Mouse (Mus musculus): ENCODE measurements around the gene Zmynd10.
A peak's percentile ranks its signal among the peaks of the same experiment; 100 is the strongest.
"Not testable (repeated sequence)": the region's sequence is repeated elsewhere in the genome, so short reads cannot be mapped to it uniquely, and the experiment has no call there.

Zmynd10 gene

GRCm38 (mm10) chr9:107555701-107556100, 8.6 kb downstream of the Zmynd10 start:
- no peak for DNase-seq (ENCODE audit: low spot score in 2 of 2)

- DNase-seq (ENCODE audit: low spot score in 2 of 2) = no peak
Observed at GRCm38 (mm10) chr9:107556346-107556745, 9.2 kb downstream of the Zmynd10 start.

DNA sequence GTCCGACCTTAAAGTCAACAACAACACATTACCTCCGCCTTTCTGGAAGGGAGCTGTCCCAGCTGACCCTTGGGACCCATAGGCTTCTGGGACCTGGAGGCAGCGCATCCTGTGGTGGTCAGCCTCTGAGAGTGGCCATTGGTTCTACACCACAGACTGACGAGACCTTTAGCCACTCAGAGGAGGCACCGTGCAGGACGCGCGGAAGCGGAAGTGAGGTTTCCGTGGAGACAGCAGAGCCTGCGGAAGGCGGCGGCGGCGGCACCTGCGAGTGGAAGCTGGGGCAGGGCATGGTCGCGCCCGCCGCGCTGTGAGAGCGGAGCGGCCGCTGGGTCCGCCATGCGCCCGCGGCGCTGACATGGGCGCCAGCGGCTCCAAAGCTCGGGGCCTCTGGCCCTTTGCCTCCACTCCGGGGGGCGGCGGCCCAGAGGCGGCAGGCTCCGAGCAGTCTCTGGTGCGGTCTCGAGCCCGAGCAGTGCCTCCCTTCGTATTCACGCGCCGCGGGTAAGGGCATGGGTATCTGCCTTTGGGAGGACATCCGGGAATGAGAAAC, 16.0 kb downstream of the Zmynd10 start, which contains the start of gene Tusc2:
Gene Tusc2, plus strand, starts transcription at position 227 of the 553 bp plus-strand sequence.
- peak; percentile 89 to 93 for DNase-seq (ENCODE audit: low spot score in 2 of 2)

GRCm38 (mm10) chr9:107565556-107565955, 18.5 kb downstream of the Zmynd10 start:
- DNase-seq (ENCODE audit: low spot score in 2 of 2) = not testable (repeated sequence)

DNA sequence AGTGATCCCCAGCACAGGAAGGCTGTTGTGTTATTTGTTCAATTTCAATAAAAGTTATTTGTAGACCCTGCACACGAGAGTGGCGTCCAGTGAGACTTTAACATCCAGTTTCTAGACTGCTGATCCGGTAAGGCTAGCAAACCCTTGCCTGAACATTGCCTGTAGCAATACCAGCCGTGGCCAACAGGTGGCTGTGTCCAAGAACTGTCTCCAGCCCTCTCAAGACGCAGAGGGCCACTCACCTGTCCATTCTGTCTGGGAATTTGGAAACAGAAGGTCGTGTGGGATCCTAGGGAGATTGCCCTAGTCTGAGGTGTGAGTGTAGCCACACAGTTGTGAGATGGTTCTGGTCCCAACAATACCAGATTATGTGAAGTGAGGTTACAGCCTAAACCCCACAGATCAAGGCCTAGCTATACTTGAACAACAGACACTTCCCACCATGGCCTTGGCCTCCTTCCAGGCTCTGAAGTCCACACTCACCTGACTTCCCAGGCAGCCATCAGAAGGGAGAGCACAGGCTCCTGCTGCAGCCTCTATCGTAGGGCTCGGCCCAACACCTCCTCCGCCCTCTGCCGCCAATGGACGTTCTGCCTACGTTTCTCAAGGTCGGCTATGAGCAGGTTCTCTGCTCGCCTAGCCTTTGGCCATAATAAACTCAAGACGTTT, 19.1 kb downstream of the Zmynd10 start:
- DNase-seq (ENCODE audit: low spot score in 2 of 2) = peak; percentile 66 to 86

- DNase-seq (ENCODE audit: low spot score in 2 of 2) = no peak
Observed at GRCm38 (mm10) chr9:107566855-107567254, 19.8 kb downstream of the Zmynd10 start.

DNA sequence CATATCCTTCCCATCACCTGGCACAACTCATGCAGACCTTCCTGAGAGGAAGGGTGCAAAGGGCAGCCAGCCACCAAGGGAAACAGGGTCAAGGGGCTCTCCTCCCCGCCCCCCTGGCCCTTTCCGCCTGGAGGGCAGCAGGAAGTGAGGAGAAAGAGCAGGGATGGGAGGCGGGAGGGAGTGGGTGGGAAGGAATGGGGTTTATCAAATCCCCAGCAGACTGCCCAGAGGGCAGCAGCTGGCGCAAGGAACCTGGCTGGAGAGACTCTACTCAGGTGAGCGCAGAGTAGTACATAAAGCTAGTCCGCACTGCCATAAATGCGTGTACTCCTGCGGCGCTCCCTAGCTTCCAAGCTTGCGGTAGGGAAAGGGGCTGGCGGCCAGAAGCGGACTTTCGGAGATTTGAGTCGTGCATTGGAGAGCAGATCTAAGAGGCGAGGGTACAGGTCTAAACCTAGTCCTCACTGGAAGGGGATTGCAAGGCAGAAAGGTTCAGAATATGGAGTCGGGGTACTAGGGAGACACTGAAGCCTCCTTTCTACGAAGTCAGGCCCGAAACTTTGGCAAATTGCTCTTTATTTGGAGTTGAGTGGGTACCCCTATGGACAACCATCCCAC, 20.7 kb downstream of the Zmynd10 start, which contains the start of gene Hyal2:
Gene Hyal2, plus strand, starts transcription at position 244 of the 618 bp plus-strand sequence.
- no peak for DNase-seq (ENCODE audit: low spot score in 2 of 2)

- peak; percentile 80 to 84 for DNase-seq (ENCODE audit: low spot score in 2 of 2)
Observed at GRCm38 (mm10) chr9:107568331-107569261, 21.5 kb downstream of the Zmynd10 start.

DNA sequence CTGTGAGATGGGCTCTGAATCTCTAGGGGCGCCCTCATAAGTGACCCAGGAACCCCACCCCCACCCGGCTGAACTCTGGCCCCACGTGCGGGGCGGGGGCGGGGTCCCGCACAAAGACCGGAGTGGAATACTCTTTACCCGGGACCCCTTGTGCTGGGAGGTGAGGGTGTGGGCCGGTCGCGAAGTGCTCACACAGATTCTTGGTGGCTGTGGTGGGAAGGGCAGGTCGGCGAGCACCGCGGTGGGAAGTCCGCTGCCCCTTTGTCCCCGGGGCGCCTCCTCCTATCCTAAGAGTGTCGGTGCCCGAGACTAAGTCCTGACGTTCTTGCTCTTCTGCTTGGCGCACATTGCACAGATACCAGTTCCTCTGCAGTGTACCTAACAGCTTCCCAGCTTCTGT, 22.2 kb downstream of the Zmynd10 start:
- DNase-seq (ENCODE audit: low spot score in 2 of 2) = peak in 1 of 2 experiments; percentile 55

GRCm38 (mm10) chr9:107570016-107570415, 22.9 kb downstream of the Zmynd10 start:
- DNase-seq (ENCODE audit: low spot score in 2 of 2) = no peak

DNA sequence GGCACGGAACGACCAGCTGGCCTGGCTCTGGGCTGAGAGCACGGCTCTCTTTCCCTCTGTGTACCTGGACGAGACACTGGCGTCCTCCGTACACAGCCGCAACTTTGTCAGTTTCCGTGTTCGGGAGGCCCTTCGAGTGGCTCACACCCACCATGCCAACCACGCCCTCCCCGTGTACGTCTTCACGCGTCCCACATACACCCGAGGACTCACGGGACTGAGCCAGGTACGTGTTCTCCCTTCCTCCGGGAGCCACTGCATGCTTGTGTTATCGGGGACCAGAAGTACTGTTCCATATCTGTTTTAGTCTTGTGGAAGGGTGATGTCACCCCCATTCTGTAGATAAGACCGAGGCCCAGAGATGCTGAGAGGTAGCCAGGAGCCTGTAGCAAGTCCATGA, 23.7 kb downstream of the Zmynd10 start:
- no peak for DNase-seq (ENCODE audit: low spot score in 2 of 2)

GRCm38 (mm10) chr9:107571534-107572326, 24.6 kb downstream of the Zmynd10 start:
- no peak for DNase-seq (ENCODE audit: low spot score in 2 of 2)

DNA sequence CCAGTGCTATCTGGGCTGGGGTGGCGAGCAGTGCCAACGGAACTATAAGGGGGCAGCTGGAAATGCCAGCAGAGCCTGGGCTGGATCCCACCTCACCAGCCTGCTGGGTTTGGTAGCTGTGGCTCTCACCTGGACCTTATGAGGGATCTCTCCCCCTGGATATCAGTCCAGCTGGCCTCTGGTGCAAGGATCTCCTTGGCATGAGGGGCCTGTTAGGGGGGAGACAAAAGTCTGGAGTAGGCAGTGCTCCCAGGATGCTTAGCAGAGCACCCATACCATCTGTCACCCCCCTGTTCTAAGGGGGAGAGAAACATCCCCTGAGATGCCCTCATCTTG, 25.2 kb downstream of the Zmynd10 start:
- DNase-seq (ENCODE audit: low spot score in 2 of 2) = no peak

DNA sequence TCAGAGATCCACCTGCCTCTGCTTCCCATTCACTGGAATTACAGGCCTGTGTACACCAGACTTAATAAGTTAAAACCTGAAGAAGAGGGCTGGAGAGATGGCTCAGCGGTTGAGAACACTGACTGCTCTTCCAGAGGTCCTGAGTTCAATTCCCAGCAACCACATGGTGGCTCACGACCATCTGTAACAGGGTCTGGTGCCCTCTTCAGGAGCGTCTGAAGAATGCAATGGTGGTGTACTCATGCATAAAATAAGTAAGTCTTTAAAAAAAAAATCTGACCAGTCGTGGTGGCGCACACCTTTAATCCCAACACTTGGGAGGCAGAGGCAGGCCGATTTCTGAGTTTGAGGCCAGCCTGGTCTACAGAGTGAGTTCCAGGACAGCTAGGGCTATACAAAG, 26.7 kb downstream of the Zmynd10 start:
- not testable (repeated sequence) for DNase-seq (ENCODE audit: low spot score in 2 of 2)

DNA sequence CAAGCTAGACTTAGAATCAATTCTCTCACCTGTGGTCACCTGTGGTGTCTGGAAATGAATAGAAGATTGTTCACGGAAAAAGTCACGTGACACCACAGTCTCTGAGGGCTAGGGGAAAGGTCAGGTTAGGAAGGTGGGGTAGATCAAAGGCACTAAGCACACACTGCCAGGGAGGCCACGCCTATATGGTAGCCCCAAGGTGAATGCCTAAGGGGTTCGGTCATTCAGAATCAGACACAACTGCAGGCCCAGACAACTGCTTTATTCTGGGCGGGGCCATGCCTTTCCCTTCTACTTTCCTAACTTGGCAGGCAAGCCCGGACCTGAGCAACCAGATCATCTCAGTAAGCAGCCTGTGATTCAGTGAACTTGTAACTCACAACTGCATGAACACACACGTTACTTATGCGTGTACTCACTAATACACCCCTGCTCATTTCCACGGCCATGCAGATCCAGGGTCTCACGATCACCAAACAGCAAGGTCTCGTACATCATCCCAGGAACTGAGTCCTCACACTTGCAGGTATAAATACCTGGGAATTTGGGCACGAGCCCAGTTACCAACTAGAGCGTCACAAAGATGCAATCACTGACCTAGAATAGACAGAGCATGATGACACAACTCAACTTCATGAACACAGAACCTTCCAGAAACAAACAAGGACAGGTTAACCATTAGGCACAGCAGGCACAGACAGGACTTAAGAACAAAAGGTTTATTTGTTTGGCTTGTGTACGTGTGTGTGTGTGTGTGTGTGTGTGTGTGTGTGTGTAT, 28.7 kb downstream of the Zmynd10 start:
- DNase-seq (ENCODE audit: low spot score in 2 of 2) = peak in 1 of 2 experiments; percentile 58

DNA sequence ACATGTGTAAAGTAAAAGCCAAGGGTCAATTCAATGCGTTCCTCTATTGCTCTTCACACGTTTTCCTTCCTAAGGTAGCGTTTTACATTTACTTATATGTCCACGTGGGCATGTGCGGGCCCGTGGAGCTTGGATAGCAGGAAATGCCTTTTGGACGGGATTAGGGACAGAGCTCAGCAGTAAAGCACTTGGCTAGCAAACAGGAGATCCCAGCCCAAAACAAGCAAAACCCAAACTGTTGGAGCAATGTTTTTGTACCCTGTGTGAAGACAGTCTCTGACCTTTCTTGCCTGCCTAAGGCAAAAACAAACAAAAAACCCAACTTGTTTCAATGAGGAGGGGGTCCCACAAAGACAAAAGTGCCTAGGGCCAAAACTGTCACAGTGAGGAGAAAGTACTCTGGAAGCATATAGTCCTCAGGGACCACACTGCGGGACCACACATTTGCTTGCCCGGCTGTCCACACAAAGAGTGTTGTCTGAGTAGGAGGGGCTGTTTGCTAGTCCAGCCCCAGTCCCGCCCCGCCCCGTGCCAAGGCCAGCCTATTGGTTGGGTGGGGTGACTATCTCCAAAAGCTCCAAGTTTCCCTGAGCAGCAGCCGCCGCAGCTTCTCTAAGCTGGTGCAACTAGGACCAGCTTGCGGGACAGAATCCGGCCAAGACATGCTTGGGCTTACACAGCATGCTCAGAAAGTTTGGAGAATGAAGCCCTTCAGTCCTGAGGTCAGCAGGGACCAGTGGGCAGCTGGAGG, 29.4 kb downstream of the Zmynd10 start, which contains the start of gene Hyal1:
Gene Hyal1, plus strand, starts transcription at position 571 of the 751 bp plus-strand sequence.
- DNase-seq (ENCODE audit: low spot score in 2 of 2) = peak; percentile 83 to 88

- DNase-seq (ENCODE audit: low spot score in 2 of 2) = no peak
Observed at GRCm38 (mm10) chr9:107577871-107578270, 30.8 kb downstream of the Zmynd10 start.

- no peak for DNase-seq (ENCODE audit: low spot score in 2 of 2)
Observed at GRCm38 (mm10) chr9:107578587-107578986, 31.5 kb downstream of the Zmynd10 start, which contains the start of gene Naa80. Gene Naa80 (plus strand): TSS chr9:107578887.
